Mouse (Mus musculus) lung, adult 2 months (tissue): ENCODE data around the gene Tmem88. TPM values are rescaled to one million over a fixed set of nuclear protein-coding genes. Genes with fewer than 3 reads are reported as not detected.

Source experiments
- DNase-seq: peaks from one replicate; pipeline ENCODE4 v3.0.0; 2022
- H3K4me1 ChIP-seq: fragments of 200-500 bp; 2 replicates; pipeline ENCODE4 v1.6.1; 2011; ENCODE audit warnings: low read length; ENCODE audit not compliant: control insufficient read depth, insufficient read depth
- H3K4me3 ChIP-seq: fragments of 200-500 bp; replicated peaks from 2 replicates; pipeline ENCODE3; 2011; ENCODE audit warnings: low read depth, mild to moderate bottlenecking, control low read depth, low read length; ENCODE audit errors: extremely low read depth
- CTCF ChIP-seq: fragments of 200-500 bp; IDR thresholded peaks from 2 replicates; pipeline ENCODE4 v1.5.1; 2011; ENCODE audit warnings: mild to moderate bottlenecking, low read length, control low read depth; ENCODE audit not compliant: insufficient read depth
- POLR2A ChIP-seq: fragments of 200-500 bp; IDR thresholded peaks from 2 replicates; pipeline ENCODE4 v1.6.1; 2011; ENCODE audit warnings: low read depth, mild to moderate bottlenecking, control low read depth, low read length, borderline replicate concordance; ENCODE audit errors: extremely low read depth
- WGBS: fragments of 180-500 bp; shearing (Covaris S2); methylation state at CpG from one replicate; pipeline ENCODE4 v1.1.7; 2018; 5-methylcytosine and 5-hydroxymethylcytosine counted together
- polyA plus RNA-seq: library from polyadenylated mRNA; depleted of rRNA; stranded (reverse); fragments of >200 nt; gene quantifications from 2 replicates; pipeline ENCODE4 v1.2.3, GENCODE M21; 2012

Gene Tmem88
- polyA plus RNA-seq, 1 experiment, result 37.8 TPM

DNA sequence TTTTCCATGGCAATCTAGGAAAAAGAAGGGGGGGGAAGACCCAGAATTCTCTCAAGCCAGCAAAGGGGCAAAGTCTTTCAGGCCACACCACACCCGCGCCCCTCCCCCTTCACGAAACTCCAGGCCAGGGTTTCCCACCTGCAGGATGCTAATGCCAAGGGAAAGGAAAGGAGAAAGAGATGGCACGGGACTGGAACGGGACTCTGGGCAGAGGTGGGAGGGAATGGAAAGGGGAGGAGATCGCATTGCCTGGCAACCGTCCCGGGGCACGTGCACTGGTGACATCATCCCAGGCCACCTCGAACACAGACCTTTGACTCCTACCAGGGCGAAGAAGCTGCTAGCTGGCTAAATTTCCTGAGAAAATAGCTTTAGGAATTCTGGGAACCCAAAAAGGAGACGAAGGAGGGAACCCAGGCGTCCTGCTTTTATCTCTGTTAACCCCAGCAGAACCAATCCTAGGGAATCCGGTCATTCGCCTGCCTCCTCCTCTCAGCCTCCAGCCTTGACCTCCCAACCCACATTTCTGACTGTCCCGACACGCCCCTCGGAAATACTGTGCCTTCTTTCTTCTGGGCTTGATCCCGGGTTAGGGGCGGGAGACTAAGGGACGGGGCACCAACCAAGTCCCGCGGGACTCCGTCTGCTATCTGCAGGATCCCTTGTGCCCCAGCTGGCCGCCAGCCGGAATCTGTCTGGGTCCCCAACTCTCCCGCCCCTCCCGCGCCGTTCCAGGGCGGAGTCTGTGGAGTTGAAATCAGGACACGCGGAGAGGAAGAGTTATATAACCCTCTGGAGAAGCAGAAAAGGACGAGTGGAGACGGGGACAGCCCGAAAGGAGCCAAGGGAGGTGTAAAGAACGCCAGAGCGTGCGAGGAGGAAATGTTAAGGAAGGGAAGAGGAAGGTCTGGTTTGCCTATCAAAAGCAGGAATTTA, 19.7 kb upstream of the Tmem88 start:
- H3K4me1 ChIP-seq, result peaks cover 10% of the 10 kb centered on the region; the same call in 1 of the 2 replicates
- TF ChIP-seq POLR2A, result peak; percentile 91; the same call in 1 of the 2 replicates
- TF ChIP-seq CTCF, result no peak
- 2% methylated on average over 39 of the region's 39 CpGs for WGBS
- DNase-seq, result peak; percentile 93
- H3K4me3 ChIP-seq, result peak overlapping the region; percentile 87

DNA sequence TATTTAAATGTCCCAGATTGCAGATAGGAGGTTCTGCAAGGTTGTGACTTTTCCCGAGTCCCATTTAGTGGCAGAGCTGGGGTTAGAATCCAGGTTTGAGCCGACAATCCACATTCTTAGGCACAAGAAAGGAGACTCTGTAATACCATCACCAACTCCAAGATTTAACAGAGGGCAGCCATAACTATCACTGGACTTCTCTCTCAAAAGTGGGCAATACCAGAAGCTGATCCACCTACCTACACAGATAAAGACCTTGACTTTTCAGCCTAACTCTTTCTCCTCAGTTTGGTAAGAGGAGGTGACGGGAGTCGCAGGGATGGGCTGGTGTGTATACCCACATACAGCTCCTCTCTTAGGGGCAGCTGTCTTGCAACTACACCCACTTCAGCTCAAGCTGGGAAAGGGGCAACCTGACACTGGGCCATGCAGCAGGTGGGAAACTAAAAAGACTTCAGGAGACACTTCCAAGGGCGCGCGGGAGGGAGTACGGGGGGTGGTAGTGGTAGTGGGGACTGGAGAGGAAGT, 19.0 kb upstream of the Tmem88 start:
- TF ChIP-seq POLR2A (no peak), CTCF (no peak)
- peaks cover 10% of the 10 kb centered on the region; the same call in 1 of the 2 replicates for H3K4me1 ChIP-seq
- peak overlapping the region; percentile 25 for H3K4me3 ChIP-seq

DNA sequence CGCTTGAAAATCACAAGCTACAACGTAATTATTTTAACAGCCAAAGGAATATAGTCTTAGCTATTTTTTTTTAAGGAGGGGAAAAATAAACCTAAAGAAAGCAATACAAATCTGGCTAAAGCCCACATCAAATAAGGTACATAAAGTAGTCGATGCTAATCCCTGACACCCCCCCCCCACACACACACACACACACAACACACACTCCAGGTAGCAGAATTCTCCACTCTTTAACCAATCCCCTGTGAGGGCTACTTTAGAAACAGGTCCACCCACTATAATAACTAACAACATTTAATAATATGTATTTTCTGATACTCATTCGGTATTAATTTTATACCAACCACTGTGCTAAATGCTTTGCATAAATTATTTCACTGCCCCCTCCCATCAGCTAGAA, 18.5 kb upstream of the Tmem88 start:
- DNase-seq, result no peak
- Histone ChIP-seq H3K4me3 (no peak overlapping the region), H3K4me1 (peaks cover 13% of the 10 kb centered on the region; the same call in 1 of the 2 replicates)
- WGBS, result 6% methylated on average over 4 of the region's 4 CpGs
- no peak for TF ChIP-seq POLR2A
- TF ChIP-seq CTCF, result no peak

More for the DNA sequence above, 19.0 kb upstream of the Tmem88 start:
- 13% methylated on average over 8 of the region's 8 CpGs for WGBS
- DNase-seq, result no peak

DNA sequence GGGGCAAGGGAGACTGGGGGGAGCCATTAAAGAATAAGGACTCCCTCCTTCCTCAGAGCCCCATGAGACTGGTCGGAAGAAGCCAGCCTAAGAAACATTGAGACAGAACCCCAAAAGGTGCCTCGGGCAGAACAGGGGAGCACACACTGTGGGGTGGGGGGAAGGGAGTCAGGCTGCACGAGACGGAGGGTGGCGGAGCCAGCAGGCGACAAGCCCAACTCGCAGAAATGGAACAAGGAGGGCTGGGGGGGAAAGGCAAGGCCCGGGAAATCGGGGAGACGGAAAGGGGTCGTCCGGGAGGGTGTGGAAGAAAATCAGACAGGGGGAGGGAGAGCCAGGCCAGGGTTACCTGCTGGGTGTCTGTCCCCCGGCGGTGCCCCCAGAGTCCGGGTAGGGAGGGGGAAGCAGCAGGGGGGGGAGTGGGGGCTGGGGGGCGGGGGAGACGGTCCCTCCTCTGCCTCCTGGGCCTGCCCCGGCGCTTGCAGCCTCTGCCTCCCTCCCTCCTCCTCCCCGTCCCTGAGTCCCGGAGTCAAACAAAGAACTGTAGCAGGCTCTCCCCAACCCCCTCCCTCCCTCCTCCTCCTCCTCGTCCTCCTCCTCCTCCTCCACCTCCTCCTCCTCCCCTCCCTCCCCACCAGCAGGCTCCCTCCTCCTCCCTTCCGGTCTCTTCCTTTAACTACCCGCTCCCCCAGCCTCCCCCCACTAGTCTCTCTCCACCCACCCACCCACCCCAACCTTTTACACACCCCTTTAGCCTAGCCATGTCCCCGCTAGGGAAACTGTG, 17.8 kb upstream of the Tmem88 start:
- WGBS, result 5% methylated on average over 14 of the region's 25 CpGs
- peak; percentile 46 for DNase-seq
- TF ChIP-seq POLR2A (peak; percentile 32; the same call in 1 of the 2 replicates), CTCF (no peak)
- Histone ChIP-seq H3K4me3 (peak overlapping the region; percentile 66), H3K4me1 (peaks cover 13% of the 10 kb centered on the region; the same call in 1 of the 2 replicates)

DNA sequence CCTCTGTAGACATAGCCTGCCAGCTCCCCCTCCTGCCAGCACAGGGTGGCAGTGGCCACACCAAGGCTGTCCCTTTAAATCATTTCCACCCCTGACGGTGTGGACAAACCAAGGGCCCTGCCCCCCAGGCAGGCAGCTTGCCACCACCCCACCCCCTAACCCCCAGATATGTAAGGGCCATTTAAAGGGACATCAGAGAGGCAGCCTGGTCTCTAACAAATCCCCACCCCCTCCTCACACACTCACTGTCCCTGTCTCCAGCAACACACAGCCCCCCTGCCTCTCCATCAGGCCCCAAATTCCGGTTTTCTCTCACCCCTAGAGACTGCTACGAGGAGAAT, 17.3 kb upstream of the Tmem88 start:
- 4% methylated on average over 3 of the region's 3 CpGs for WGBS
- TF ChIP-seq POLR2A, result no peak
- no peak for TF ChIP-seq CTCF
- DNase-seq, result peak; percentile 43
- Histone ChIP-seq H3K4me3 (peak overlapping the region; percentile 66), H3K4me1 (peaks cover 13% of the 10 kb centered on the region; the same call in 1 of the 2 replicates)

DNA sequence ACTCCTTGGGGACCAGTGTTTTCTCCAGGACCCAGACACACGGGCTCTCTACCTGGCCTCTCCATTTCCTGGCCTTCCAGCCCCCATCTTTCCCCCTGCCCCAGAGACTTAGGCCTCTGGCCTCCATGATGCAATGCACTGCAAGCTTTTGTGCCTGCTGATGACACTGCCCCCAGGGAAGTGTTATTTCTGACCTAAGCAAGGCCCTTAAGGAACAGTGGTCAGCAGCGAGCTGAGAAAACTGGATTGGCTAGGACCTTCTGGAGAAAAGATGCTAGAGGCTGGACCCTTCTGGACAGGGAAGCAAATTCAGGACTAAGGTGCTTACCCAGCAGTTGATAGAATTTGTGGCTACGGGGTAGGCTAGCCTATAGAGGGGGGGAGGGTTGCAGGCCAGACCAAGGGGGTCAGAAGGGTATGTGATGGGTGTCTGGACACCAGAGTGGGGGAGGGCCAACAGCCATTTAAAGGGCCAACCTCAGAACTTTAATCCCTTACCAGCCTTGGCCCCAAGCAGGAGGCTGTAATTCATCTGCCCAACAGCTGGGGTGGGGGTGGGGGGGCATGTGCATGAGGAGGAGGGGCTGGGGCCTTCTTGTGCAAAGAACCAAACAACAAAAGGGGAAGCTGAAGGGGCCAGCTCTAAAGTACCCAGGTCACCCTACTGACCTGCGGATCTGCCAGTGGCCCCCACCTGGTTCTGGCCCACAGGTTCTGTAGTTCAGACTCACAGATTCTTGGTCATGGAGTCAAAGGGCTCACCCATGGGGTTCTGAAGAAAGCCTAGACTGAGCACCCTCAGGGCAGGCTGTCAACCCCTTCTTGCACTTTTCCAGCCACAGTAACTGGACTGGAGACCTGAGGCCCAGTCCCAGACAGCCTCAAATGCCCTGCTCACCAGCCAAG, 16.6 kb upstream of the Tmem88 start:
- Histone ChIP-seq H3K4me3 (peak overlapping the region; percentile 66), H3K4me1 (peaks cover 13% of the 10 kb centered on the region; the same call in 1 of the 2 replicates)
- 35% methylated on average over 4 of the region's 4 CpGs for WGBS
- no peak for DNase-seq
- no peak for TF ChIP-seq CTCF
- TF ChIP-seq POLR2A, result no peak

DNA sequence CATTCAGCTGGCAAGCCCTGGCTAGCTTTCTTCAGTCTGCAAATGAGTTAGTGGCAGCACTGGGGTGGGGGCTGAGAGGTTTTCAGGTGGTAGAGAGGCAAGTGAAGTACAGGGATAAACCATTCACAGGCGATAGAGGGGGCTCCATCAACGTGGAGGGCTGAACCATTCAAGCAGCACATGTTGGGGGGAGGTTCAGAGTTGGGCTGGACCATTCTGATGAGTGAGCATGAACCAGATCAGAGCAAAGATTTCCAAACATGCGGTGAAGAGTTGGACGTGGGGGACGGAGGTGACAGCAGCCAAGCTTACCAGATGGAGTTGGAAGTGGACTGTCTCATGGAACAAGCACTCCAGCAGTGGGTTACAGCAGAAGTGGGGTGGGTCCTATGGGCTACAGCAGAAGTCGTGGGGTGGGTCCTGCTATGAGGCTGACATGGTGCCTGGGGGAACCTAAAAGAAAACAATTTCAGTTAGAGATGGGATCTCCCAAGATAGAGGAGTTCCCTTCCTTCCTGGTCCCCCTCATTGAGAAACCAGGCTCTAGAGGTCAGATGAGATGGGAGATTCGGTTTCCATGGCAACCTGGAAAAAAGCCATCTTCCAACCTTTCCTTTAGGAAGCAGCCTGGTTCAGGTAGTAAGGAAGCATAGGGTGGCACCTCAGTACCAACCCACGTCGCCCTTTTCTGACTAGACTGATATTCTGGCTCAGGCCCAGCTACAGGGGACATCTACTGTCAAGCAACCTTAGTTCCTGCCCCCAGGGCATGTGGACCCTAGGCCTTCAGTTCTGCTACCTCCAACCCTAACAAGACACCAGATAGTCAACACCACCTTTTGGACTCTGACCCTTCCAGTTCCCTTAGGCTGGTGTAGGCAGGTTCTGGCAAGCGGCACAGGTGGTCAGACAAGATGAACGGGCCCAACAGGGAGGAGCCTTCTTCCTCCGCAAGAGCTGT, 15.5 kb upstream of the Tmem88 start, which contains the start of gene Kdm6b:
Gene Kdm6b, minus strand, starts transcription at position 455 of the 961 bp plus-strand sequence.
- WGBS, result 37% methylated on average over 12 of the region's 12 CpGs
- H3K4me1 ChIP-seq, result peaks cover 13% of the 10 kb centered on the region; the same call in 1 of the 2 replicates
- no peak for TF ChIP-seq POLR2A
- no peak for TF ChIP-seq CTCF
- DNase-seq, result no peak
- no peak within 1 kb of the TSS for H3K4me3 ChIP-seq

DNA sequence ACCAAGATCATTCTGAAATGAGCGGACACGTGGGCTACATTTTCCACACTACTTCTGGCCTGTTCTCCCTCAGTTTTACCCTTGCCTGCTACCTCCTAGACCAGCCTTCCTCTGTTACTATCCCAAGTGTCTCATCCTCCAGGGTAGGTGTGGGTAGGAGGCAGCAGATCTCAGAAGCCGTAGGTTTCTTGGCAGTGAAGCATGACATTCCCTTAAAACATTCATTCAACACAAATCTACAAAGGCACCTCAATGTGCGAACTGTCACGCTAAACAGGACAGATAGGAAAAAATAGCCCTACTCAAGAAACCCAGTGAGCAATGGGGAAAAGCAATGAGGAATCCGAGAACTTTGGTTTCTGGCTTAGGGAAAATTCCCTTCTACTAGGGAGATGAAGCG, 14.5 kb upstream of the Tmem88 start:
- H3K4me1 ChIP-seq, result peaks cover 19% of the 10 kb centered on the region
- DNase-seq, result no peak
- H3K4me3 ChIP-seq, result no peak overlapping the region
- 75% methylated on average over 7 of the region's 7 CpGs for WGBS
- TF ChIP-seq POLR2A (no peak), CTCF (no peak)
